Mouse (Mus musculus): ENCODE measurements around the gene Vmn1r189. TPM values are rescaled to one million over a fixed set of nuclear protein-coding genes. Genes with fewer than 3 reads are reported as not detected.
"Not testable (repeated sequence)": the region's sequence is repeated elsewhere in the genome, so short reads cannot be mapped to it uniquely, and the experiment has no call there.

Gene Vmn1r189
- not detected in 2 replicates for polyA plus RNA-seq (2016; fragmentation: Nextera tagmentation; extraction: Ambion mirVana)

- not testable (repeated sequence) for H3K4me1 ChIP-seq; H3K27ac ChIP-seq (replicated peaks); H3K9me3 ChIP-seq (replicated peaks); H3K27me3 ChIP-seq (ENCODE audit: low read depth, poor library complexity, severe bottlenecking); H3K4me3 ChIP-seq; DNase-seq (ENCODE audit: low spot score); H3K36me3 ChIP-seq
- WGBS = 91% methylated on average over 2 of the region's 2 CpGs
These were observed at the start of gene Vmn1r189 for GRCm38 (mm10) chr13:22105724-22106123. Gene Vmn1r189, minus strand, starts transcription at chr13:22105824.

DNA sequence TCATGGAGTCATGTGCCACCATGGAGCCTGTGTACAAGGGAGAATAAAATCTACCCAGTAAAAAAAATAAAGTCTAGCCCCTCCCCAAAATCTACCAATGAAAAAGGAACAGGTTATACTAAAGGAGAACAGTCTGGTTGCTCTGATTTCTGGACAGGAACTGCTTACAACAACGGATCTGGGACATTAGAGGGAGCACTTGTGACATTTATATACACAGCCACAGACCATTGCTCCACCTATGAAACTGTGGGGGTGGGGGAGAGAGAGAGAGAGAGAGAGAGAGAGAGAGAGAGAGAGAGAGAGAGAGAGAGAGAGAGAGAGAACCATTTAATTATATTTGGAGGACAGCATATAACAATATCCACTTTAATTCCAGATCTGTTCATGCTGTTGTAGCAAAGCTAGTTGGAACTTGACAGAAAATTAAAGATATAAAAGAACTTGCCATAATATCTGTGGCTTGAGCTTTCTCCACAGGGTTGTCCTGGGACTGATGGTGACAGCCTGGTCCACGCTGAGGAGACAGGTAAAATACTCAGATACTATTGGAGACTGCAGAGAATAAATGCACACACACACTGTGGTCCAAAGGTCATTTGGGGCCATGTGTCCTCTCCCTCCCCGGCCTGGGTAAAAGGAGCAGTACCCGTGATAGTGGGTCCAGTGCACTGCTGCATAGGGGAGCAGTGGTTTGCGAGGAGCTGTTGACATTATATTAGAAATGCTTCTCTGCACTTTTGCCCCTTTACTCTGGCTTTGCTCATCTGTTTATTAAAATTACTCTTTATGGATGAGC, 31.1 kb upstream of the Vmn1r189 start:
- not testable (repeated sequence) for H3K27me3 ChIP-seq (ENCODE audit: low read depth, poor library complexity, severe bottlenecking); H3K36me3 ChIP-seq; H3K4me3 ChIP-seq; H3K4me1 ChIP-seq; H3K9me3 ChIP-seq (replicated peaks); DNase-seq (ENCODE audit: low spot score); H3K27ac ChIP-seq (replicated peaks)
- 78% methylated on average over 5 of the region's 5 CpGs for WGBS

GRCm38 (mm10) chr13:22084140-22084539, 21.5 kb downstream of the Vmn1r189 start, which contains the start of gene Vmn1r188:
Gene Vmn1r188, plus strand, starts transcription at chr13:22084440.
- H3K27me3 ChIP-seq (ENCODE audit: low read depth, poor library complexity, severe bottlenecking); H3K27ac ChIP-seq (replicated peaks); DNase-seq (ENCODE audit: low spot score); H3K36me3 ChIP-seq; H3K9me3 ChIP-seq (replicated peaks); H3K4me3 ChIP-seq; H3K4me1 ChIP-seq: not testable (repeated sequence)
- 85% methylated on average over 1 of the region's 1 CpGs for WGBS

DNA sequence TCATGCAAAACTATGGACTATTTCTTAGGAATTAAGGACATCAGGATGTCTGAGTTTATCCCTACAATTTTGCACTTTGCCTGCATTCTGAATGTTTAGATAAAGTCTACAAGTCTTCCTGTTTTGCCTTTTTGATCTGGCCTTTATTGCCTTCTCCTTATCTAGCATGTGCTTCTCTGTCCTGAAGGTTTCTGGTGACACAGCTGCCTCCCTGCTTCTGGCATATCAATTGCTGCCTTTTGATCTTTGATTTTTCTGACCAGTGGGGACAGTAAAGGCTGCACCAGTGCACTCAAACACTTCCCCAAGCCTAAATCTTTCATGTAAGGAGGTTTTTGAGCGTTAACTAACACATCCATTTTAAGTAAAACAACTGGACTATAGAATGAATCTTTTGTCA, 42.2 kb downstream of the Vmn1r189 start:
- Histone ChIP-seq H3K4me3 (no peak overlapping the region), H3K4me1 (no peaks in the 10 kb centered on the region), H3K36me3 (no peaks in the 10 kb centered on the region), H3K9me3 (replicated peaks) (peaks cover 3% of the 10 kb centered on the region; the same call in 1 of the 2 replicates), H3K27me3 (ENCODE audit: low read depth, poor library complexity, severe bottlenecking) (no peaks in the 10 kb centered on the region), H3K27ac (replicated peaks) (no peak overlapping the region)
- no peak for DNase-seq (ENCODE audit: low spot score)
- 77% methylated on average over 1 of the region's 1 CpGs for WGBS

DNA sequence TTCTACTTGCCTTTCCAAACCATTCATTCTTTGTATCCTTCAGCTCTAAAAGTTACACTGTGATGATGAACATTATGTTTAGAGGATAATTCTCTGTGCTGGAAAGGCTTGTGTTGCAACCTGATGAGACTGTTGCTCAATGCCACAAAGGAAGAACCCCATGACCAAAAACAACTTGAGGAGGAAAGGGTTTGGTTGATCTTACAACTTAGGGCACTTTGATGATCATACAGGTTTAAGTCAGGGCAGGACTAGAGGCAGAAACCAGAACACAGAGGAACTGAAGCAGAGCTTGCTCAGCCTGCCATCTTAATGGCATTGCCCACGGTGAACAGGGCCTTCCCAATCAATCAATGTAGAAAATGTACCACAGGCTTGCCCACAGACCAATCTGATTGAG, 44.2 kb downstream of the Vmn1r189 start:
- WGBS = 81% methylated on average over 1 of the region's 1 CpGs
- DNase-seq (ENCODE audit: low spot score) = no peak
- Histone ChIP-seq H3K27ac (replicated peaks) (no peak overlapping the region), H3K27me3 (ENCODE audit: low read depth, poor library complexity, severe bottlenecking) (no peaks in the 10 kb centered on the region), H3K4me1 (no peaks in the 10 kb centered on the region), H3K36me3 (no peaks in the 10 kb centered on the region), H3K4me3 (no peak overlapping the region), H3K9me3 (replicated peaks) (peaks cover under 1% of the 10 kb centered on the region; the same call in 1 of the 2 replicates)

GRCm38 (mm10) chr13:22053754-22054153, 51.9 kb downstream of the Vmn1r189 start:
- peaks cover 14% of the 10 kb centered on the region for H3K4me1 ChIP-seq
- DNase-seq (ENCODE audit: low spot score) = no peak
- H3K36me3 ChIP-seq = no peaks in the 10 kb centered on the region
- no peak overlapping the region for H3K27ac ChIP-seq (replicated peaks)
- no peak overlapping the region for H3K4me3 ChIP-seq
- H3K9me3 ChIP-seq (replicated peaks) = no peaks in the 10 kb centered on the region
- H3K27me3 ChIP-seq (ENCODE audit: low read depth, poor library complexity, severe bottlenecking) = no peaks in the 10 kb centered on the region
- WGBS = 93% methylated on average over 1 of the region's 1 CpGs

DNA sequence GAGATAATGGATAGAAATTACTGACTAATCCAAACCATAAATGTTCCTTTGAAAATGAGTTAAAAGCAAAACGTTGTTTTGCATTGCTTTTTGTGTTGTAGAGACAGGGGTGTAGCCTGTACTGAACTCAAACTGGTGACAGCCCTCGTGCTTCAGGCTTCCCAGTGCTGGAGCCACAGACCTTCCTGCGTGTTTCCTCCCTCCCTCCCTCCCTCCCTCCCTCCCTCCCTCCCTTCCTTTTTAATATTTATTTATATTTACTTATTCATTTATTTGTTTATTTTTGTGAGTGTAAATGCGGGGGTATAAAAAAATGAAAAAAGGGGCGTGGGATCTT, 54.1 kb downstream of the Vmn1r189 start:
- 11% methylated on average over 5 of the region's 5 CpGs for WGBS
- no peaks in the 10 kb centered on the region for H3K27me3 ChIP-seq (ENCODE audit: low read depth, poor library complexity, severe bottlenecking)
- DNase-seq (ENCODE audit: low spot score) = no peak
- H3K4me1 ChIP-seq = peaks cover 14% of the 10 kb centered on the region
- H3K9me3 ChIP-seq (replicated peaks) = no peaks in the 10 kb centered on the region
- peak overlapping the region; percentile 61 for H3K4me3 ChIP-seq
- no peaks in the 10 kb centered on the region for H3K36me3 ChIP-seq
- H3K27ac ChIP-seq (replicated peaks) = peak overlapping the region; percentile 86

GRCm38 (mm10) chr13:22050591-22051522, 54.8 kb downstream of the Vmn1r189 start:
- Histone ChIP-seq H3K9me3 (replicated peaks) (no peaks in the 10 kb centered on the region), H3K4me3 (peak overlapping the region; percentile 61), H3K4me1 (peaks cover 14% of the 10 kb centered on the region), H3K27me3 (ENCODE audit: low read depth, poor library complexity, severe bottlenecking) (no peaks in the 10 kb centered on the region), H3K36me3 (no peaks in the 10 kb centered on the region), H3K27ac (replicated peaks) (peak overlapping the region; percentile 86)
- WGBS = under 1% methylated on average over 52 of the region's 52 CpGs
- peak; percentile 96 for DNase-seq (ENCODE audit: low spot score)

Small RNA genes lying within 50 kb of the gene (microRNA-seq; reads per million reads assigned to microRNA genes)
- not detected for gene Gm26300

Other genes with a start within 250 kb of the Vmn1r189 start
- 23.8 and 24.8 TPM in 2 replicates for gene Zfp184, start 160.7 kb downstream of the Vmn1r189 start, polyA plus RNA-seq (2016; fragmentation: Nextera tagmentation; extraction: Ambion mirVana)
- gene Pom121l2, start 124.6 kb downstream of the Vmn1r189 start, polyA plus RNA-seq (2016; fragmentation: Nextera tagmentation; extraction: Ambion mirVana) = 0.11 TPM in 1 of 2 replicates, not detected in the other
- gene Prss16, start 96.1 kb downstream of the Vmn1r189 start, polyA plus RNA-seq (2016; fragmentation: Nextera tagmentation; extraction: Ambion mirVana) = not detected in 2 replicates
- gene Hist1h2ah, start 70.3 kb downstream of the Vmn1r189 start, polyA plus RNA-seq (2016; fragmentation: Nextera tagmentation; extraction: Ambion mirVana) = 10.6 and 11.4 TPM in 2 replicates
- 9.4 and 9.7 TPM in 2 replicates for gene Hist1h2bk, start 70.0 kb downstream of the Vmn1r189 start, polyA plus RNA-seq (2016; fragmentation: Nextera tagmentation; extraction: Ambion mirVana)
- gene Hist1h4i, start 64.5 kb downstream of the Vmn1r189 start, polyA plus RNA-seq (2016; fragmentation: Nextera tagmentation; extraction: Ambion mirVana) = 51.3 and 52.5 TPM in 2 replicates
- gene Hist1h2ag, start 62.9 kb downstream of the Vmn1r189 start, polyA plus RNA-seq (2016; fragmentation: Nextera tagmentation; extraction: Ambion mirVana) = 64.8 and 64.9 TPM in 2 replicates
- gene Hist1h2bj, start 62.6 kb downstream of the Vmn1r189 start, polyA plus RNA-seq (2016; fragmentation: Nextera tagmentation; extraction: Ambion mirVana) = 14.7 and 16.2 TPM in 2 replicates
- gene Vmn1r188, start 21.4 kb downstream of the Vmn1r189 start, polyA plus RNA-seq (2016; fragmentation: Nextera tagmentation; extraction: Ambion mirVana) = not detected in 2 replicates
- not detected in 2 replicates for gene Vmn1r191, start 78.1 kb upstream of the Vmn1r189 start, polyA plus RNA-seq (2016; fragmentation: Nextera tagmentation; extraction: Ambion mirVana)
- gene Vmn1r192, start 85.3 kb upstream of the Vmn1r189 start, polyA plus RNA-seq (2016; fragmentation: Nextera tagmentation; extraction: Ambion mirVana) = not detected in 2 replicates
- not detected in 2 replicates for gene Vmn1r193, start 117.3 kb upstream of the Vmn1r189 start, polyA plus RNA-seq (2016; fragmentation: Nextera tagmentation; extraction: Ambion mirVana)
- gene Vmn1r194, start 138.4 kb upstream of the Vmn1r189 start, polyA plus RNA-seq (2016; fragmentation: Nextera tagmentation; extraction: Ambion mirVana) = not detected in 2 replicates
- gene Vmn1r195, start 164.7 kb upstream of the Vmn1r189 start, polyA plus RNA-seq (2016; fragmentation: Nextera tagmentation; extraction: Ambion mirVana) = not detected in 2 replicates
- not detected in 2 replicates for gene Vmn1r196, start 184.1 kb upstream of the Vmn1r189 start, polyA plus RNA-seq (2016; fragmentation: Nextera tagmentation; extraction: Ambion mirVana)
- not detected in 2 replicates for gene Vmn1r197, start 218.8 kb upstream of the Vmn1r189 start, polyA plus RNA-seq (2016; fragmentation: Nextera tagmentation; extraction: Ambion mirVana)
- not detected in 2 replicates for gene Vmn1r198, start 244.5 kb upstream of the Vmn1r189 start, polyA plus RNA-seq (2016; fragmentation: Nextera tagmentation; extraction: Ambion mirVana)

Measured in midbrain, embryonic 10.5 days (tissue).